In genomic region chr15:98526057-98526456, GRCm38 (mm10) we compare ENCODE assay signal across 1 mouse cellular context.
TF ChIP-seq lines count a peak whose summit lies in the region.

No protein-coding gene starts in this region.

TF ChIP-seq in CH12.LX, 34 proteins besides CTCF, POLR2A, EP300 and RAD21 (continued from another document):
- TF ChIP-seq ELF1 (IDR thresholded peaks at IDR 0.05; ENCODE audit: low read depth, low read length) (no peak), POLR2AphosphoS2 (IDR thresholded peaks at IDR 0.05; ENCODE audit: low read depth, low read length) (no peak), ZC3H11A (IDR thresholded peaks at IDR 0.05; ENCODE audit: low read depth, low read length) (no peak), MEF2A (IDR thresholded peaks at IDR 0.05; ENCODE audit: borderline replicate concordance, low read depth, low read length) (no peak), SMC3 (IDR thresholded peaks at IDR 0.05; ENCODE audit: low read depth, low read length) (no peak), BHLHE40 (IDR thresholded peaks at IDR 0.05; ENCODE audit: low read depth, low read length) (no peak)
